Mouse (Mus musculus): ENCODE data around the gene Ppfia1. TPM values are rescaled to one million over a fixed set of nuclear protein-coding genes. Genes with fewer than 3 reads are reported as not detected.

Ppfia1 gene
- total RNA-seq, 2 experiments from 2014 or later = 94.6 to 99.9 TPM

Other genes starting within 250 kb of the Ppfia1 start
- gene Cttn, start 82.7 kb downstream of the Ppfia1 start, total RNA-seq (2021) = 10 to 100 TPM; 88.0 to 93.4 TPM
- gene Fadd, start 28.7 kb upstream of the Ppfia1 start, total RNA-seq (2021) = 10 to 100 TPM; 16.6 to 16.7 TPM
- gene Ano1, start 198.2 kb upstream of the Ppfia1 start, total RNA-seq (2021) = 10 to 100 TPM; 12.5 to 15.9 TPM